Mouse (Mus musculus) embryonic fibroblast, embryonic 13.5 days (primary cell): Measurements from ENCODE around the gene Rce1. TPM values are rescaled to one million over a fixed set of nuclear protein-coding genes. Genes with fewer than 3 reads are reported as not detected.

Experiments
- H3K27ac ChIP-seq: 2 replicates; pipeline ENCODE4 v1.5.1; 2012; ENCODE audit warnings: low read length, control low read depth, inconsistent platforms; ENCODE audit not compliant: insufficient read depth
- H3K4me1 ChIP-seq: 2 replicates; pipeline ENCODE4 v1.6.1; 2011; ENCODE audit warnings: low read length; ENCODE audit not compliant: control insufficient read depth, insufficient read depth
- H3K4me3 ChIP-seq: 2 replicates; pipeline ENCODE4 v1.5.1; 2011; ENCODE audit warnings: mild to moderate bottlenecking, control low read depth, low read length; ENCODE audit not compliant: insufficient read depth
- CTCF ChIP-seq: IDR thresholded peaks from 2 replicates; pipeline ENCODE4 v1.5.1; 2011; ENCODE audit warnings: mild to moderate bottlenecking, control low read depth, low read length, moderate library complexity, borderline replicate concordance; ENCODE audit not compliant: insufficient read depth
- POLR2A ChIP-seq: IDR thresholded peaks from 2 replicates; pipeline ENCODE4 v1.6.1; 2011; ENCODE audit warnings: low read depth, mild to moderate bottlenecking, control low read depth, low read length, moderate library complexity
- polyA plus RNA-seq: library from polyadenylated mRNA; stranded (reverse); fragments of >200 nt; gene quantifications from 2 replicates; pipeline ENCODE4 v1.2.4, GENCODE M21; 2011; ENCODE audit warnings: low read depth; ENCODE audit not compliant: missing spikeins, insufficient read length

The Rce1 gene
- polyA plus RNA-seq: 24.9 and 27.5 TPM in 2 replicates

- Histone ChIP-seq H3K27ac (peak within 1 kb of the TSS; percentile 64), H3K4me1 (0 out of 2 replicates have a peak, but pooled peaks cover 6% of the 10 kb centered on the region), H3K4me3 (peak within 1 kb of the TSS; percentile 88)
- no peak for TF ChIP-seq CTCF
- TF ChIP-seq POLR2A: peak; percentile 51; the same call in 1 of the 2 replicates
Observed at GRCm38 (mm10) chr19:4625179-4625828, at the start of gene Rce1. Gene Rce1, minus strand, starts transcription at chr19:4625641.

GRCm38 (mm10) chr19:4672401-4672800 lies 47.0 kb upstream of the Rce1 start:
- H3K4me3 ChIP-seq: no peak overlapping the region
- TF ChIP-seq CTCF (no peak), POLR2A (no peak)
- no peak overlapping the region for H3K27ac ChIP-seq
- no peaks in the 10 kb centered on the region for H3K4me1 ChIP-seq

- Histone ChIP-seq H3K4me1 (no peaks in the 10 kb centered on the region), H3K4me3 (no peak overlapping the region), H3K27ac (no peak overlapping the region)
- no peak for TF ChIP-seq POLR2A
- TF ChIP-seq CTCF: no peak
Observed at GRCm38 (mm10) chr19:4670776-4671175, 45.3 kb upstream of the Rce1 start.

- Histone ChIP-seq H3K4me3 (no peak overlapping the region), H3K4me1 (no peaks in the 10 kb centered on the region; the same call in 1 of the 2 replicates), H3K27ac (no peak overlapping the region)
- TF ChIP-seq POLR2A: no peak
- TF ChIP-seq CTCF: no peak
Observed at GRCm38 (mm10) chr19:4666815-4667214, 41.4 kb upstream of the Rce1 start.

GRCm38 (mm10) chr19:4658156-4658555 lies 32.7 kb upstream of the Rce1 start:
- Histone ChIP-seq H3K27ac (no peak overlapping the region), H3K4me3 (no peak overlapping the region), H3K4me1 (no peaks in the 10 kb centered on the region)
- TF ChIP-seq CTCF: no peak
- TF ChIP-seq POLR2A: no peak

GRCm38 (mm10) chr19:4646917-4647492 lies 21.6 kb upstream of the Rce1 start:
- TF ChIP-seq CTCF (no peak), POLR2A (no peak)
- H3K4me3 ChIP-seq: no peak overlapping the region
- no peak overlapping the region for H3K27ac ChIP-seq
- H3K4me1 ChIP-seq: no peaks in the 10 kb centered on the region

GRCm38 (mm10) chr19:4644271-4644670 lies 18.8 kb upstream of the Rce1 start:
- no peaks in the 10 kb centered on the region for H3K4me1 ChIP-seq
- TF ChIP-seq CTCF (peak; percentile 15; the same call in 1 of the 2 replicates), POLR2A (no peak)
- H3K27ac ChIP-seq: no peak overlapping the region
- no peak overlapping the region for H3K4me3 ChIP-seq

- H3K4me3 ChIP-seq: no peak overlapping the region
- H3K27ac ChIP-seq: no peak overlapping the region
- no peak for TF ChIP-seq CTCF
- no peak for TF ChIP-seq POLR2A
- H3K4me1 ChIP-seq: no peaks in the 10 kb centered on the region
Observed at GRCm38 (mm10) chr19:4635986-4636385, 10.5 kb upstream of the Rce1 start.

GRCm38 (mm10) chr19:4628819-4629218 lies 3.4 kb upstream of the Rce1 start:
- Histone ChIP-seq H3K4me3 (no peak overlapping the region), H3K4me1 (0 out of 2 replicates have a peak, but pooled peaks cover 6% of the 10 kb centered on the region), H3K27ac (no peak overlapping the region)
- TF ChIP-seq CTCF (no peak), POLR2A (no peak)
